Mouse (Mus musculus) hindbrain, embryonic 14.5 days (tissue): Measurements from ENCODE around the gene Olfr136. TPM values are rescaled to one million over a fixed set of nuclear protein-coding genes. Genes with fewer than 3 reads are reported as not detected.

ENCODE experiments used
- ATAC-seq: fragments of 200-750 bp; cut with Nextera tagmentation; 2 replicates; pipeline ENCODE4 v1.8.0; 2017; ENCODE audit warnings: moderate number of reproducible peaks, mild to moderate bottlenecking, moderate TSS enrichment, moderate library complexity; ENCODE audit not compliant: low FRiP score
- DNase-seq: peaks from one replicate; pipeline ENCODE4 v3.0.0-alpha.2; 2015; ENCODE audit warnings: low spot score
- H3K27ac ChIP-seq: fragments of 300-500 bp; sonication (generic); 2 replicates; pipeline ENCODE4 v1.5.1; 2014; ENCODE audit warnings: mild to moderate bottlenecking, moderate library complexity
- H3K27me3 ChIP-seq: fragments of 300-500 bp; sonication (generic); 2 replicates; pipeline ENCODE4 v1.6.1; 2014; ENCODE audit warnings: mild to moderate bottlenecking, low read length, mixed read lengths; ENCODE audit not compliant: control insufficient read depth, insufficient read depth
- H3K36me3 ChIP-seq: fragments of 300-500 bp; sonication (generic); replicated peaks from 2 replicates; pipeline ENCODE4 v1.6.1; 2014; ENCODE audit not compliant: control insufficient read depth, insufficient read depth
- H3K4me1 ChIP-seq: fragments of 300-500 bp; sonication (generic); replicated peaks from 2 replicates; pipeline ENCODE4 v1.6.1; 2014; ENCODE audit warnings: antibody characterized with exemption, low read length, mixed read lengths; ENCODE audit not compliant: control insufficient read depth, insufficient read depth
- H3K4me2 ChIP-seq: fragments of 300-500 bp; sonication (generic); replicated peaks from 2 replicates; pipeline ENCODE4 v1.6.1; 2014; ENCODE audit warnings: mild to moderate bottlenecking, moderate library complexity
- H3K4me3 ChIP-seq: fragments of 300-500 bp; sonication (generic); replicated peaks from 2 replicates; pipeline ENCODE4 v1.5.1; 2014; ENCODE audit warnings: mild to moderate bottlenecking, low read length
- H3K9ac ChIP-seq: fragments of 300-500 bp; sonication (generic); 2 replicates; pipeline ENCODE4 v1.6.1; 2014
- H3K9me3 ChIP-seq: fragments of 300-500 bp; sonication (generic); 2 replicates; pipeline ENCODE4 v1.6.1; 2016; ENCODE audit warnings: low read length; ENCODE audit not compliant: control insufficient read depth
- polyA plus RNA-seq: library from polyadenylated mRNA; unstranded; fragments of >200 nt; fragmentation: Nextera tagmentation; extraction: Ambion mirVana; gene quantifications from 2 replicates; pipeline ENCODE4 v1.2.1, GENCODE M21; 2014

Olfr136 gene
- polyA plus RNA-seq: not detected in 2 replicates

GRCm38 (mm10) chr17:38329531-38329930, at the start of gene Olfr136:
Gene Olfr136 (plus strand): TSS chr17:38329831.
- Histone ChIP-seq H3K4me3 (no peak within 1 kb of the TSS), H3K4me2 (no peak within 1 kb of the TSS), H3K9ac (no peak within 1 kb of the TSS), H3K9me3 (0 out of 2 replicates have a peak, but pooled peaks cover 6% of the 10 kb centered on the region), H3K4me1 (no peaks in the 10 kb centered on the region), H3K27me3 (no peaks in the 10 kb centered on the region), H3K36me3 (no peaks in the 10 kb centered on the region), H3K27ac (no peak within 1 kb of the TSS)
- DNase-seq: no peak
- no peak for ATAC-seq

- no peaks in the 10 kb centered on the region for H3K4me1 ChIP-seq
- H3K9ac ChIP-seq: no peak within 1 kb of the TSS
- H3K9me3 ChIP-seq: 0 out of 2 replicates have a peak, but pooled peaks cover 9% of the 10 kb centered on the region
- H3K27me3 ChIP-seq: no peaks in the 10 kb centered on the region
- ATAC-seq (no peak), DNase-seq (no peak)
- no peak within 1 kb of the TSS for H3K4me2 ChIP-seq
- no peak within 1 kb of the TSS for H3K27ac ChIP-seq
- no peaks in the 10 kb centered on the region for H3K36me3 ChIP-seq
- H3K4me3 ChIP-seq: no peak within 1 kb of the TSS
These were observed 22.2 kb upstream of the Olfr136 start, which contains the start of gene Olfr137 for GRCm38 (mm10) chr17:38307470-38307869. Gene Olfr137 (minus strand): TSS chr17:38307570.

Other genes with a start within 250 kb of the Olfr136 start
- gene Olfr131, start 241.1 kb upstream of the Olfr136 start, polyA plus RNA-seq: not detected in 2 replicates
- gene Olfr132, start 195.3 kb upstream of the Olfr136 start, polyA plus RNA-seq: not detected in 2 replicates
- not detected in 2 replicates for gene Olfr133, start 184.6 kb upstream of the Olfr136 start, polyA plus RNA-seq
- not detected in 2 replicates for gene Olfr134, start 158.4 kb upstream of the Olfr136 start, polyA plus RNA-seq
- gene Olfr135, start 125.5 kb upstream of the Olfr136 start, polyA plus RNA-seq: not detected in 2 replicates
- not detected in 2 replicates for gene Olfr138, start 68.8 kb upstream of the Olfr136 start, polyA plus RNA-seq
- gene Olfr137, start 22.3 kb upstream of the Olfr136 start, polyA plus RNA-seq: not detected in 2 replicates
- not detected in 2 replicates for gene Esp36, start 90.4 kb downstream of the Olfr136 start, polyA plus RNA-seq
- not detected in 2 replicates for gene Esp34, start 224.4 kb downstream of the Olfr136 start, polyA plus RNA-seq